Mouse (Mus musculus): Measurements from ENCODE around the gene Plin4. TPM values are rescaled to one million over a fixed set of nuclear protein-coding genes. Genes with fewer than 3 reads are reported as not detected.
"Not testable (repeated sequence)": the region's sequence is repeated elsewhere in the genome, so short reads cannot be mapped to it uniquely, and the experiment has no call there.

The Plin4 gene
- total and polyA plus RNA-seq, 2 experiments: 2.1 to 2.8 TPM

GRCm38 (mm10) chr17:56074097-56074826, 35.3 kb downstream of the Plin4 start:
- H3K4me3 ChIP-seq (ENCODE audit: insufficient read depth, low read depth, low read length): peak overlapping the region; percentile 89
- H3K9ac ChIP-seq (ENCODE audit: low read depth, low read length): peak overlapping the region; percentile 88
- H3K4me1 ChIP-seq (ENCODE audit: control insufficient read depth, insufficient read depth, low read length): peaks cover 12% of the 10 kb centered on the region
- TF ChIP-seq POLR2A (IDR thresholded peaks at IDR 0.05; ENCODE audit: extremely low read depth, insufficient read depth, low read length): no peak
- TF ChIP-seq CTCF (IDR thresholded peaks at IDR 0.05; ENCODE audit: low read depth, low read length): no peak
- peak; percentile 79 for DNase-seq (ENCODE audit: extremely low read depth, low read depth, low spot score)
- WGBS: 8% methylated on average over 22 of the region's 22 CpGs
- peaks cover 3% of the 10 kb centered on the region; the same call in 1 of the 2 replicates for H3K79me2 ChIP-seq (ENCODE audit: control insufficient read depth, insufficient read depth, low read length)
- H3K36me3 ChIP-seq (ENCODE audit: control insufficient read depth, insufficient read depth, low read length): peaks cover 24% of the 10 kb centered on the region
- no peaks in the 10 kb centered on the region for H3K27me3 ChIP-seq (ENCODE audit: control insufficient read depth, insufficient read depth, low read length)
- peak overlapping the region; percentile 99 for H3K27ac ChIP-seq (replicated peaks; ENCODE audit: insufficient read depth, low read depth, low read length)

DNA sequence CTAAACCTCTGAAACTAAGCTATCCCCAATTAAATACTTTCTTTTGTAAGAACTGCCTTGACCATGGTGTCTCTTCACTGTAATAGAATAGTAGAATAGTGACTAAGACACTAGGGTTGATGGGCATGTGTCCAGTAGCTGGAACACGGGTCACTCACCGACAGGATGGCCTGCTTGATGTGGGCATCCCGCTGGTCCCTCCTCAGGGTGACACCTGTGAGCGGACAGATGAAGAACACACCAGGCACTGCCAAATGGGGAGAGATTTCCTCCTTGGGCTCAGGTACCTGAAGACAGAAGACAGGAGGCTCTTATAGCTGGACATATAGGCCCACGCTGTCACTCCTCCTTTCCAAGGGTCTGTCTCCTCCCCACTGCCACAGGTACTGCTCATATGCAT, 37.4 kb downstream of the Plin4 start:
- Histone ChIP-seq H3K4me1 (ENCODE audit: control insufficient read depth, insufficient read depth, low read length) (peaks cover 12% of the 10 kb centered on the region), H3K27ac (replicated peaks; ENCODE audit: insufficient read depth, low read depth, low read length) (no peak overlapping the region), H3K9ac (ENCODE audit: low read depth, low read length) (no peak overlapping the region), H3K27me3 (ENCODE audit: control insufficient read depth, insufficient read depth, low read length) (no peaks in the 10 kb centered on the region), H3K36me3 (ENCODE audit: control insufficient read depth, insufficient read depth, low read length) (peaks cover 34% of the 10 kb centered on the region), H3K4me3 (ENCODE audit: insufficient read depth, low read depth, low read length) (no peak overlapping the region), H3K79me2 (ENCODE audit: control insufficient read depth, insufficient read depth, low read length) (peaks cover 3% of the 10 kb centered on the region; the same call in 1 of the 2 replicates)
- 91% methylated on average over 5 of the region's 5 CpGs for WGBS
- TF ChIP-seq CTCF (IDR thresholded peaks at IDR 0.05; ENCODE audit: low read depth, low read length): no peak
- no peak for TF ChIP-seq POLR2A (IDR thresholded peaks at IDR 0.05; ENCODE audit: extremely low read depth, insufficient read depth, low read length)
- DNase-seq (ENCODE audit: extremely low read depth, low read depth, low spot score): no peak

- DNase-seq (ENCODE audit: extremely low read depth, low read depth, low spot score): no peak
Measured at GRCm38 (mm10) chr17:56071126-56071525, 38.5 kb downstream of the Plin4 start.

DNA sequence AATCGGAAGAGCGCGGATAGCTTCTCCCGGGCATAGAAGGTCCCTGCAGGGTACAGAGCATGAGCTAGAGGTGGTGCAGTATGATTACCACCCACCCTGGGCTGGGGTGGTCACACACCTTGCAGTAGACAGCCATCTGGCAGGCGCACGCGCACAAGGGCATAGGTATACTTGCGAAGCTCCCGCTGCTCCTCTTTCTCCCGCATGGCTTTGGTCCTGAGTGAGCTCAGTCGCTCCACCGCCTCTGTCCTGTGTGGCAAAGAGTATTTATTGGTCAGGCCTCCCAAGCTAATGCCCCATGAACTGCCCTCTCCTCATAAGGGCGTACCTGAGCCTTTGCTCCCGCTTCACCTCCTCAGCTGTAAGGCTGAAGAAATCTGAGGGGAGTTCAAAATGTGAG, 40.5 kb downstream of the Plin4 start:
- Histone ChIP-seq H3K9ac (ENCODE audit: low read depth, low read length) (no peak overlapping the region), H3K4me1 (ENCODE audit: control insufficient read depth, insufficient read depth, low read length) (peaks cover 4% of the 10 kb centered on the region; the same call in 1 of the 2 replicates), H3K36me3 (ENCODE audit: control insufficient read depth, insufficient read depth, low read length) (peaks cover 34% of the 10 kb centered on the region), H3K27me3 (ENCODE audit: control insufficient read depth, insufficient read depth, low read length) (no peaks in the 10 kb centered on the region), H3K4me3 (ENCODE audit: insufficient read depth, low read depth, low read length) (no peak overlapping the region), H3K79me2 (ENCODE audit: control insufficient read depth, insufficient read depth, low read length) (peaks cover 3% of the 10 kb centered on the region; the same call in 1 of the 2 replicates), H3K27ac (replicated peaks; ENCODE audit: insufficient read depth, low read depth, low read length) (no peak overlapping the region)
- no peak for DNase-seq (ENCODE audit: extremely low read depth, low read depth, low spot score)
- TF ChIP-seq CTCF (IDR thresholded peaks at IDR 0.05; ENCODE audit: low read depth, low read length) (no peak), POLR2A (IDR thresholded peaks at IDR 0.05; ENCODE audit: extremely low read depth, insufficient read depth, low read length) (no peak)
- WGBS: 97% methylated on average over 14 of the region's 14 CpGs

More at GRCm38 (mm10) chr17:56071126-56071525, 38.5 kb downstream of the Plin4 start:
- Histone ChIP-seq H3K9ac (ENCODE audit: low read depth, low read length) (no peak overlapping the region), H3K27me3 (ENCODE audit: control insufficient read depth, insufficient read depth, low read length) (no peaks in the 10 kb centered on the region), H3K4me1 (ENCODE audit: control insufficient read depth, insufficient read depth, low read length) (peaks cover 12% of the 10 kb centered on the region), H3K27ac (replicated peaks; ENCODE audit: insufficient read depth, low read depth, low read length) (no peak overlapping the region), H3K36me3 (ENCODE audit: control insufficient read depth, insufficient read depth, low read length) (peaks cover 34% of the 10 kb centered on the region), H3K4me3 (ENCODE audit: insufficient read depth, low read depth, low read length) (no peak overlapping the region), H3K79me2 (ENCODE audit: control insufficient read depth, insufficient read depth, low read length) (peaks cover 3% of the 10 kb centered on the region; the same call in 1 of the 2 replicates)
- TF ChIP-seq CTCF (IDR thresholded peaks at IDR 0.05; ENCODE audit: low read depth, low read length) (no peak), POLR2A (IDR thresholded peaks at IDR 0.05; ENCODE audit: extremely low read depth, insufficient read depth, low read length) (no peak)

DNA sequence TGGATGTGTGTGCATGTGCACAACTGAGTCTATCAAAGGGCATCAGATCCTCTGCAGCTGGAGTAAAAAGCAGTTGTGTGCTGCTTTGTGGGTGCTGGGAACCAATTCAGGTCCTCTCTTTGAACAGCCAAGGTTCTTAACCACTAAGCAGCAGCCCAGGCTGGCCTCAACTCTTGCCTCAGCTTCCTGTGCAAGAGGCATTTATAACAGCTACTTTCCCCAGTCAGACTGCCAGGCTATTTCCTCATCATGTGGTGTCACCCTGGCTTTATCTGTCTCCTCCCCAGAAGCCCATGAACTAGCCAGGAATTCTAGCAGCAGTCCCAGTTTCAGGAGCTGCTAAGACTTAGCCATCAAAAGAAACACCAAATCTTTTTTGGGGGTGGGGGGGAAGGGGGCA, 43.2 kb downstream of the Plin4 start:
- H3K79me2 ChIP-seq (ENCODE audit: control insufficient read depth, insufficient read depth, low read length): no peaks in the 10 kb centered on the region
- H3K27ac ChIP-seq (replicated peaks; ENCODE audit: insufficient read depth, low read depth, low read length): no peak overlapping the region
- no peak for TF ChIP-seq CTCF (IDR thresholded peaks at IDR 0.05; ENCODE audit: low read depth, low read length)
- no peak for TF ChIP-seq POLR2A (IDR thresholded peaks at IDR 0.05; ENCODE audit: extremely low read depth, insufficient read depth, low read length)
- H3K4me1 ChIP-seq (ENCODE audit: control insufficient read depth, insufficient read depth, low read length): no peaks in the 10 kb centered on the region
- H3K9ac ChIP-seq (ENCODE audit: low read depth, low read length): no peak overlapping the region
- H3K27me3 ChIP-seq (ENCODE audit: control insufficient read depth, insufficient read depth, low read length): no peaks in the 10 kb centered on the region
- no peak overlapping the region for H3K4me3 ChIP-seq (ENCODE audit: insufficient read depth, low read depth, low read length)
- no peak for DNase-seq (ENCODE audit: extremely low read depth, low read depth, low spot score)
- H3K36me3 ChIP-seq (ENCODE audit: control insufficient read depth, insufficient read depth, low read length): peaks cover 23% of the 10 kb centered on the region; the same call in 1 of the 2 replicates

DNA sequence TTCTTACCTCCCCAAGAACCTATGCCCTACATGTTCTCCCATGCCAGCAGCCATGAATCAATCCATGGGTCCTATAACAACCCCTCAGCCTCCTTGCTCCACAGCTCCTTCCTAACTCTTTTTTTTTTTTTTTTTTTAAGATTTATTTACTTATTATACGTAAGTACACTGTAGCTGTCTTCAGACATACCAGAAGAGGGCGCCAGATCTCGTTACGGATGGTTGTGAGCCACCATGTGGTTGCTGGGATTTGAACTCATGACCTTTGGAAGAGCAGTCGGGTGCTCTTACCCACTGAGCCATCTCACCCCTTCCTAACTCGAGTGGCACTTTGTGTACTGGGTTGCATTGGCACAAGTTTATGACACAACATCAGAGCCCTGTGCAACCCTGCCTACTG, 43.9 kb downstream of the Plin4 start:
- not testable (repeated sequence) for H3K79me2 ChIP-seq (ENCODE audit: control insufficient read depth, insufficient read depth, low read length); DNase-seq (ENCODE audit: extremely low read depth, low read depth, low spot score); H3K4me1 ChIP-seq (ENCODE audit: control insufficient read depth, insufficient read depth, low read length); H3K27me3 ChIP-seq (ENCODE audit: control insufficient read depth, insufficient read depth, low read length); H3K9ac ChIP-seq (ENCODE audit: low read depth, low read length); H3K4me3 ChIP-seq (ENCODE audit: insufficient read depth, low read depth, low read length); H3K27ac ChIP-seq (replicated peaks; ENCODE audit: insufficient read depth, low read depth, low read length)
- 73% methylated on average over 6 of the region's 6 CpGs for WGBS
- peaks cover 15% of the 10 kb centered on the region; the same call in 1 of the 2 replicates for H3K36me3 ChIP-seq (ENCODE audit: control insufficient read depth, insufficient read depth, low read length)

Measured in liver, adult 2 months (tissue).